Mouse (Mus musculus) liver, embryonic 16.5 days (tissue): ENCODE measurements around the gene Cgref1. TPM values are rescaled to one million over a fixed set of nuclear protein-coding genes. Genes with fewer than 3 reads are reported as not detected.

Experiments used
- ATAC-seq: fragments of 200-750 bp; cut with Nextera tagmentation; 2 replicates; pipeline ENCODE4 v1.8.0; 2017; ENCODE audit warnings: low read depth, mild to moderate bottlenecking, moderate number of reproducible peaks, moderate library complexity
- H3K27ac ChIP-seq: fragments of 300-500 bp; sonication (generic); 2 replicates; pipeline ENCODE4 v1.5.1; 2014; ENCODE audit warnings: mild to moderate bottlenecking, low read length
- H3K27me3 ChIP-seq: fragments of 300-500 bp; sonication (generic); 2 replicates; pipeline ENCODE4 v1.6.1; 2014; ENCODE audit warnings: low read depth, low read length, mixed read lengths; ENCODE audit not compliant: control insufficient read depth, insufficient read depth
- H3K36me3 ChIP-seq: fragments of 300-500 bp; sonication (generic); 2 replicates; pipeline ENCODE4 v1.6.1; 2014; ENCODE audit warnings: mild to moderate bottlenecking; ENCODE audit not compliant: control insufficient read depth, insufficient read depth
- H3K4me1 ChIP-seq: fragments of 300-500 bp; sonication (generic); 2 replicates; pipeline ENCODE4 v1.6.1; 2014; ENCODE audit warnings: low read depth, low read length, mixed read lengths; ENCODE audit not compliant: control insufficient read depth
- H3K4me2 ChIP-seq: fragments of 300-500 bp; sonication (generic); 2 replicates; pipeline ENCODE4 v1.6.1; 2014; ENCODE audit warnings: low read depth, low read length, mixed read lengths
- H3K4me3 ChIP-seq: fragments of 300-500 bp; sonication (generic); 2 replicates; pipeline ENCODE4 v1.5.1; 2014; ENCODE audit warnings: low read depth, mild to moderate bottlenecking, low read length
- H3K9ac ChIP-seq: fragments of 300-500 bp; sonication (generic); 2 replicates; pipeline ENCODE4 v1.6.1; 2014; ENCODE audit warnings: low read depth, low read length
- H3K9me3 ChIP-seq: fragments of 300-500 bp; sonication (generic); replicated peaks from 2 replicates; pipeline ENCODE4 v1.6.1; 2016; ENCODE audit warnings: low read length; ENCODE audit not compliant: control insufficient read depth
- WGBS: fragments of 180-500 bp; shearing (Covaris S2); extraction: QIAGEN DNeasy Blood & Tissue Kit; methylation state at CpG from one replicate; pipeline ENCODE4 v1.1.7; 2014; ENCODE audit not compliant: insufficient replicate concordance; 5-methylcytosine and 5-hydroxymethylcytosine counted together
- polyA plus RNA-seq: library from polyadenylated mRNA; unstranded; fragments of >200 nt; fragmentation: Nextera tagmentation; extraction: Ambion mirVana; gene quantifications from 2 replicates; pipeline ENCODE4 v1.2.1, GENCODE M21; 2015

Gene Cgref1
- polyA plus RNA-seq, 1 experiment from 2014 or later = 3.2 TPM

DNA sequence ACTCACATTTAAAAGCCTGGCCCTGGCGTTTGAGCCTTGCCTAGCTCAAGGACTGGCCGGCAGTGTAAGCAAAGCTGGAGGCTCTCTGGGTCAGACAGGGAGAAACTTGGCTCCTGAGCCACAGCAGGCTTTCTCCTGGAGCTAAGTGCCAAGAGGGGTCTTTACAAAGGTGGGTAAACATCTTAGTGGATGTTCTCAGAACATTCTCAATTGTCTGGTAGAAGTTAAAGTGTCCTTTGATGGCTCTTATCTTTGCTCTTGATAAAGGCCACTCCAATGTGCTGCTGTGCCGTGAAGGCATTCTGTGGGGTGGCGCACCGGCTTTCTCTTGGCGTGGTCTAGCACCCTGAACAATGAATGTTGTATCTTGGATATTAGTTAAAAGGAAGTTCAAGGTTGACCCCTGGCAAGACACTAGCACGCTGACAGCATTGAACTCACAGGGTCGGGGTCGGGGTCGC, 22.8 kb downstream of the Cgref1 start:
- H3K9ac ChIP-seq = peak overlapping the region; percentile 73; the same call in 1 of the 2 replicates
- H3K4me2 ChIP-seq = peak overlapping the region; percentile 90
- H3K4me1 ChIP-seq = peaks cover 31% of the 10 kb centered on the region
- no peak for ATAC-seq
- H3K27ac ChIP-seq = no peak overlapping the region; the same call in 1 of the 2 replicates
- 31% methylated on average over 10 of the region's 10 CpGs for WGBS
- peaks cover 4% of the 10 kb centered on the region; the same call in 1 of the 2 replicates for H3K36me3 ChIP-seq
- H3K27me3 ChIP-seq = no peaks in the 10 kb centered on the region
- H3K9me3 ChIP-seq = no peaks in the 10 kb centered on the region
- peak overlapping the region; percentile 82 for H3K4me3 ChIP-seq

DNA sequence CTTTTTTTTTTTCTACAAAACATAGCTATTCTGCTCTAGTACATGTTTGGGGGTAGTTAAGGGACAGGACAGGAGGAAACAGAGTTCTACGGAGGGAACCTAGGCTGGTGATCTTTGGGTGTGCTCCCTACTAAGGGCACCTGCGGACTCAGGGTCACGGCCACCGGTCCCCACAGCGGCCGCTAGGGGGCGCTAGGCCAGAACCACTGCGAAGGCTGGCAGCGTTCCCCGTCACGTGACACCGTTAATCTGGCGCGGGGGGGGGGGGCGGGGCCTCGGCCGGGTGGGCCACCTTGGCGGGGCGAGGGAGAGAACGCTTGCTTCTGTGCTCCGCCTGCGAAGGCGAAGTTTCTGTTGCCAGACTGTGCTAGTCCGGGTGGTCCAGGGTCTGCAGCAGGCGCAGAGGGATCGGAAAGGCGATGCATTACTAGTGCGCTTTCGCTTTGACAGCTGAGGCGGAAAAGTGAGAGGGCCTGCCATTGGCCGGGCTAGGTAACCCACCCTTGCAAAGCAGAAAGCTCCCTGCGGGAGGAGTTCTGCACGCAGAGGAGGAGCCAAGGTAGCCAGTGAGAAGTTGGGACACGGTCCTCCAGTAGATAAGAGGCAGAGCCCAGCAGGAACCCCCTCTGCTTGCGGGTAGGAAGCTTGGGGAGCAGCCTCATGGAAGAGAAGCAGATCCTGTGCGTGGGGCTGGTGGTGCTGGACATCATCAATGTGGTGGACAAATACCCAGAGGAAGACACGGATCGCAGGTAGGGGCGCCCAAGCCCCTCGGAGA, 23.9 kb downstream of the Cgref1 start, which contains the start of gene Khk:
TSS of gene Khk (plus strand) at position 176 of the 778 bp plus-strand sequence.
- Histone ChIP-seq H3K4me2 (peak within 1 kb of the TSS; percentile 90), H3K27me3 (no peaks in the 10 kb centered on the region), H3K36me3 (peaks cover 9% of the 10 kb centered on the region), H3K9me3 (no peaks in the 10 kb centered on the region), H3K4me3 (peak within 1 kb of the TSS; percentile 82), H3K4me1 (peaks cover 34% of the 10 kb centered on the region), H3K9ac (peak within 1 kb of the TSS; percentile 73), H3K27ac (peak within 1 kb of the TSS; percentile 87)
- under 1% methylated on average over 39 of the region's 40 CpGs for WGBS
- peak; percentile 91 for ATAC-seq

DNA sequence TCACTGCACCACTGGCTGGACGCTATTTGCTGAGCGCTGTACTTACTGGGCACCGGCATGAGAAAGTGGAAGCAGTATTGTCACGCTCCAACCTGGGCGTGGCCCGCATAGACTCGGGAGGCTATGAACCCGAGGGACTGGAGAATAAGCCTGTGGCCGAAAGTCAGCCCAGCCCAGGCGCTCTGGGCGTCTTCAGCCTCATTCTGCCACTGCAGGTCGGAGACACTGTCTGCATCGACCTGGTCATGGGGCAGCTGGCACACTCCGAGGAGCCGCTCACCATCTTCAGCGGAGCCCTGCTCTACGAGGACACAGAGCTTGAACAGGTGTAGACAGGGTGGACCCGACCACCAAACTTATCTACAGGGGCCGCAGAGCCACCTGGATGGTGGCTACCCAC, 24.8 kb downstream of the Cgref1 start:
- no peak for ATAC-seq
- Histone ChIP-seq H3K4me2 (peak overlapping the region; percentile 90), H3K36me3 (peaks cover 9% of the 10 kb centered on the region), H3K4me3 (0 out of 2 replicates have a peak overlapping the region, but pooled peaks have one; percentile 82), H3K9me3 (no peaks in the 10 kb centered on the region), H3K27ac (0 out of 2 replicates have a peak overlapping the region, but pooled peaks have one; percentile 4), H3K4me1 (peaks cover 42% of the 10 kb centered on the region), H3K9ac (no peak overlapping the region), H3K27me3 (no peaks in the 10 kb centered on the region)
- 61% methylated on average over 19 of the region's 19 CpGs for WGBS

DNA sequence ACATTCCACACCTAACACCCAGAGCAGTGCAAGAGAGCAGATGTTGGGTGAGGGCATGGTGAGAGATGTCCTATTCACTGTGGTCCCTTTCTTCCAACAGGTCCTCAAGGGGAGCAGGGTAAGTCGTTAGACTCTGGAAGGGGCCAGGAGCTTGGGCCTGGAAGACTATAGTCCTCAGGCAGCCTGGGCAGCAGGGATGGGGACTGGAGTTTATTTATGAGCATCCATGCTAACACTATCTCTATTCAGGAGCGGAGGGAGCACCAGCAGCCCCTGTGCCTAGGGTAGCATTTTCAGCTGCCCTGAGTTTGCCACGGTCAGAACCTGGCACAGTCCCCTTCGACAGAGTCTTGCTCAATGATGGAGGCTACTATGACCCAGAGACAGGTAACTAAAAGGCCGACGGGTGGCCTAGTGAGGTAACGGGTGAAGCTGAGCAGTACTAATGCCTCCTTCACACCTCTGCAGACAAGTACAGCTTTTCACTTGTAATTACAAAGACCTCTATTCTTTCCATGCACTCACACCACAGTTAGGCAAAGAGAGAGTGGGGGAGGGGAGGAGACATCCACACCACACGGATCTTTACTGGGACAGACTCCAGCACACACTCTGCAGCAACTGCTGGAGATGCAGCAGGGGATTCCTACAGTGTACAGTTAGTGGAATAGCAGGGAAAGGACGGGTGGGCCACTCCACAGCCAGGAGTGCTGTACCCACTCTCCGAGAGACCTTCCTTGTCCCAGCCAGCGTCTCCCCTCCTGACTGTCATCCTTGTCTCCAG, 25.4 kb downstream of the Cgref1 start:
- H3K27ac ChIP-seq = no peak overlapping the region
- ATAC-seq = no peak
- H3K9ac ChIP-seq = no peak overlapping the region
- H3K4me2 ChIP-seq = no peak overlapping the region
- WGBS = 71% methylated on average over 11 of the region's 11 CpGs
- no peak overlapping the region for H3K4me3 ChIP-seq
- H3K27me3 ChIP-seq = no peaks in the 10 kb centered on the region
- H3K9me3 ChIP-seq = no peaks in the 10 kb centered on the region
- H3K4me1 ChIP-seq = peaks cover 47% of the 10 kb centered on the region
- H3K36me3 ChIP-seq = peaks cover 9% of the 10 kb centered on the region; the same call in 1 of the 2 replicates

DNA sequence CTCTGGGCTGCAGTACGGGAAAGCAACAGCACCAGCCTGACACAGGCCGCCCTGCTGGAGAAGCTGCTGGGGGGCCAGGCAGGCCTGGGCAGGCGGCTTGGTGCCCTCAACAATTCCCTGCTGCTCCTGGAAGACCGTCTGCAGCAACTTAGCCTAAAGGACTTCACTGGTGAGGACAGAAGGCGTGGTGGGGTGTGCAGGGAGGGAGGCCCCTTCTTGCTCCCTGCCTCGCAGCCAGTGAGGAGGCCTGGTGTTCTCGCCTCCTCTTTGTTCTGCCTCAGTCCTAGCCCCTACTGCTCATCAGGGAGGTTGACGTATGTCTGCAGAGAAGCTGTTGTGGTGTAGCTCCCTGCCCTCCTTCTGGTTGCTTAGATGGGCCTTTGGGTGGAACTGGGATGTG, 26.7 kb downstream of the Cgref1 start:
- WGBS = 70% methylated on average over 8 of the region's 8 CpGs
- no peaks in the 10 kb centered on the region for H3K27me3 ChIP-seq
- H3K9me3 ChIP-seq = no peaks in the 10 kb centered on the region
- H3K4me1 ChIP-seq = peaks cover 57% of the 10 kb centered on the region
- no peak overlapping the region for H3K4me2 ChIP-seq
- no peak for ATAC-seq
- H3K36me3 ChIP-seq = peaks cover 9% of the 10 kb centered on the region; the same call in 1 of the 2 replicates
- H3K4me3 ChIP-seq = no peak overlapping the region
- H3K9ac ChIP-seq = no peak overlapping the region
- no peak overlapping the region for H3K27ac ChIP-seq

DNA sequence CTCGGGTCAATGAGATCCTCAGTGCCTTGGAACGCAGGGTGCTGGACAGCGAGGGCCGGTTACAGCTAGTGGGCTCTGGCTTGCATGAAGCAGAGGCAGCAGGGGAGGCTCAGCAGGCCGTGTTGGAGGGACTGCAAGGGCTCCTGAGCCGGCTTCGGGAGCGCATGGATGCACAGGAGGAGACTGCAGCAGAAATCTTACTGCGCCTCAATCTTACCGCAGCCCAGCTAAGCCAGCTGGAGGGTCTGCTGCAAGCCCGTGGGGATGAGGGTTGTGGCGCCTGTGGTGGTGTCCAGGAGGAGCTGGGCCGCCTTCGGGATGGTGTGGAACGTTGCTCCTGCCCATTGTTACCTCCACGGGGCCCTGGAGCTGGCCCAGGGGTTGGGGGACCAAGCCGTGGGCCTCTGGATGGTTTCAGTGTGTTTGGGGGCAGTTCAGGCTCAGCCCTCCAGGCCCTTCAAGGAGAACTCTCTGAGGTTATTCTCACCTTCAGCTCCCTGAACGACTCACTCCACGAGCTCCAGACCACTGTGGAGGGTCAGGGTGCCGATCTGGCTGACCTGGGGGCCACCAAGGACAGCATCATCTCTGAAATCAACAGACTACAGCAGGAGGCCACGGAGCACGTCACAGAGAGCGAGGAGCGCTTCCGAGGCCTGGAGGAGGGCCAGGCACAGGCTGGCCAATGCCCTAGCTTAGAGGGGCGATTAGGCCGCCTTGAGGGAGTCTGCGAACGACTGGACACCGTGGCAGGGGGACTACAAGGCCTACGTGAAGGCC, 27.3 kb downstream of the Cgref1 start:
- ATAC-seq = no peak
- no peak overlapping the region for H3K27ac ChIP-seq
- H3K9me3 ChIP-seq = no peaks in the 10 kb centered on the region
- H3K9ac ChIP-seq = no peak overlapping the region
- 73% methylated on average over 31 of the region's 31 CpGs for WGBS
- H3K27me3 ChIP-seq = no peaks in the 10 kb centered on the region
- peaks cover 57% of the 10 kb centered on the region for H3K4me1 ChIP-seq
- no peak overlapping the region for H3K4me2 ChIP-seq
- peaks cover 9% of the 10 kb centered on the region; the same call in 1 of the 2 replicates for H3K36me3 ChIP-seq
- no peak overlapping the region for H3K4me3 ChIP-seq

DNA sequence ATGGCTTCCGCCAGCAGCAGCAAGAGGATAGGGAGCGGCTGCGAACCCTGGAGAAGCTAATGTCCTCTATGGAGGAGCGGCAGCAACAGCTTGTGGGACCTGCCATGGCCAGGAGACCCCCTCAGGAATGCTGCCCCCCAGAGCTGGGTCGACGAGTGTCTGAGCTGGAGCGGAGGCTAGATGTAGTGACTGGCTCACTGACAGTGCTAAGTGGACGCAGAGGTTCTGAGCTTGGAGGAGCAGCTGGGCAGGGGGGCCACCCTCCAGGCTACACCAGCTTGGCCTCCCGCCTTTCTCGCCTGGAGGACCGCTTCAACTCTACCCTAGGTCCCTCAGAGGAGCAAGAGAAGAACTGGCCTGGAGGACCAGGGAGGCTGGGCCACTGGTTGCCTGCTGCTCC, 28.0 kb downstream of the Cgref1 start:
- Histone ChIP-seq H3K27ac (no peak overlapping the region), H3K4me1 (peaks cover 53% of the 10 kb centered on the region), H3K27me3 (no peaks in the 10 kb centered on the region), H3K9me3 (no peaks in the 10 kb centered on the region), H3K36me3 (peaks cover 9% of the 10 kb centered on the region; the same call in 1 of the 2 replicates), H3K4me3 (no peak overlapping the region), H3K9ac (no peak overlapping the region), H3K4me2 (no peak overlapping the region)
- 84% methylated on average over 11 of the region's 11 CpGs for WGBS
- ATAC-seq = no peak

DNA sequence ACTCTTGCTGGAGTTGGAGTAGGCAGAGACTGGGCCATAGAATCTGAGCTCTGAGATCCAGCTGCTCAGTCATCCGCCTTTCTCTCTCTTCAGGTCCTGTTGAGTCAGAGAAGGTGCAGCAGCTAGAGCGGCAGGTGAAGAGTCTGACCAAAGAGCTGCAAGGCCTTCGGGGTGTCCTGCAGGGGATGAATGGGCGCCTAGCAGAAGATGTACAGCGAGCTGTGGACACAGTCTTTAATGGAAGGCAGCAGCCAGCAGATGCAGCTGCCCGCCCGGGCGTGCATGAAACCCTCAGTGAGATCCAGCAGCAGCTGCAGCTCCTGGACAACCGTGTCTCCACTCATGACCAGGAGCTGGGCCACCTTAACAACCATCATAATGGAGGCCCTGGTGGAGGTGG, 28.6 kb downstream of the Cgref1 start:
- no peak overlapping the region for H3K4me2 ChIP-seq
- no peaks in the 10 kb centered on the region for H3K27me3 ChIP-seq
- H3K4me1 ChIP-seq = peaks cover 49% of the 10 kb centered on the region
- H3K4me3 ChIP-seq = no peak overlapping the region
- WGBS = 81% methylated on average over 9 of the region's 9 CpGs
- H3K36me3 ChIP-seq = peaks cover 9% of the 10 kb centered on the region; the same call in 1 of the 2 replicates
- peak overlapping the region; percentile 74 for H3K27ac ChIP-seq
- H3K9ac ChIP-seq = no peak overlapping the region
- H3K9me3 ChIP-seq = no peaks in the 10 kb centered on the region
- ATAC-seq = no peak
